Mouse (Mus musculus) forebrain, postnatal 0 days (tissue): Measurements from ENCODE around the gene Rps29. TPM values are rescaled to one million over a fixed set of nuclear protein-coding genes. Genes with fewer than 3 reads are reported as not detected.

Experiments used
- ATAC-seq: fragments of 200-750 bp; cut with Nextera tagmentation; 2 replicates; pipeline ENCODE4 v1.8.0; 2017; ENCODE audit warnings: mild to moderate bottlenecking, moderate library complexity
- DNase-seq: peaks from one replicate; pipeline ENCODE4 v3.0.0-alpha.2; 2015
- H3K27ac ChIP-seq: fragments of 300-500 bp; sonication (generic); 2 replicates; pipeline ENCODE4 v1.5.1; 2014; ENCODE audit warnings: low read depth, mild to moderate bottlenecking, antibody characterized with exemption, low read length, moderate library complexity, mixed read lengths
- H3K27me3 ChIP-seq: fragments of 300-500 bp; sonication (generic); 2 replicates; pipeline ENCODE4 v1.6.1; 2014; ENCODE audit warnings: mild to moderate bottlenecking, low read length, mixed read lengths; ENCODE audit not compliant: insufficient read depth
- H3K36me3 ChIP-seq: fragments of 300-500 bp; sonication (generic); 2 replicates; pipeline ENCODE4 v1.6.1; 2014; ENCODE audit warnings: mild to moderate bottlenecking, moderate library complexity; ENCODE audit not compliant: insufficient read depth
- H3K4me1 ChIP-seq: fragments of 300-500 bp; sonication (generic); 2 replicates; pipeline ENCODE4 v1.6.1; 2014; ENCODE audit warnings: antibody characterized with exemption; ENCODE audit not compliant: insufficient read depth
- H3K4me2 ChIP-seq: fragments of 300-500 bp; sonication (generic); 2 replicates; pipeline ENCODE4 v1.6.1; 2014; ENCODE audit warnings: low read depth, mild to moderate bottlenecking, moderate library complexity
- H3K4me3 ChIP-seq: fragments of 300-500 bp; sonication (generic); 2 replicates; pipeline ENCODE4 v1.5.1; 2014; ENCODE audit warnings: low read depth, low read length, mixed read lengths
- H3K9ac ChIP-seq: fragments of 300-500 bp; sonication (generic); 2 replicates; pipeline ENCODE4 v1.6.1; 2014; ENCODE audit warnings: mild to moderate bottlenecking
- H3K9me3 ChIP-seq: fragments of 300-500 bp; sonication (generic); 2 replicates; pipeline ENCODE4 v1.6.1; 2016; ENCODE audit warnings: low read length
- CTCF ChIP-seq: sonication (generic); IDR thresholded peaks from 2 replicates; pipeline ENCODE4 v1.5.1; 2016; ENCODE audit warnings: antibody characterized with exemption, control low read depth, low read depth
- WGBS: fragments of 180-500 bp; shearing (Covaris S2); extraction: QIAGEN DNeasy Blood & Tissue Kit; methylation state at CpG from one replicate; pipeline ENCODE4 v1.1.7; 2014; 5-methylcytosine and 5-hydroxymethylcytosine counted together
- microRNA-seq, 2 experiments: library from miRNA; unstranded; fragments of <30 nt; microRNA quantifications; one replicate each; pipeline ENCODE4; 2016
- polyA plus RNA-seq: library from polyadenylated mRNA; unstranded; fragments of >200 nt; fragmentation: Nextera tagmentation; extraction: Ambion mirVana; gene quantifications from 2 replicates; pipeline ENCODE4 v1.2.1, GENCODE M21; 2015
- total RNA-seq: library from RNA; depleted of rRNA; stranded (reverse); fragments of >200 nt; gene quantifications from 2 replicates; pipeline ENCODE4 v1.2.3, GENCODE M21; 2014; rRNA removed

Rps29 gene
- total and polyA plus RNA-seq, 2 experiments from 2014 or later = 333 to 1,372 TPM

DNA sequence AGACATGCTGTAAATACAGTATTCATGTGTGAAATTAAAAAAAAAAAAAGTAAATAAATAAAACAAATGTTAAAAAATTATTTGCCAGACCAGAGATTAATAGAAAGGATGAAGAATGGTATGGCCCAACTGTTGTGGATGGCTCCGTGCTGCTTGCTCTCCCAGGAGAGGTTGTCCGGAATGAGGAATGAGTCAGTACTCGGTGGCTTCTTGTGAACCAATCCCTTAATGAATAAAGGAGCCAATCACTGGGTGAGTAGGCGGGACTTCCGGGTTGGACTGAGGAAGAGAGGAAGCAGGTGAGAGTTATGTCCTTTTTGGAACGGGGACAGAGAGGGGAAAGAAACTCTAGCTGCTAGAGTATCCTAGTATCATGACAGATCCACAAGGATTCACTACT lies 39.1 kb downstream of the Rps29 start:
- no peak for ATAC-seq
- Histone ChIP-seq H3K4me3 (no peak overlapping the region), H3K27me3 (no peaks in the 10 kb centered on the region; the same call in 1 of the 2 replicates), H3K9me3 (no peaks in the 10 kb centered on the region), H3K4me1 (no peaks in the 10 kb centered on the region), H3K36me3 (no peaks in the 10 kb centered on the region), H3K9ac (no peak overlapping the region), H3K27ac (no peak overlapping the region), H3K4me2 (no peak overlapping the region)
- no peak for DNase-seq
- WGBS = 89% methylated on average over 6 of the region's 6 CpGs
- no peak for TF ChIP-seq CTCF

Small RNAs within 50 kb of the gene (microRNA-seq; reads per million reads assigned to microRNA genes)
- 0 reads per million in 2 experiments for gene Gm47287
- gene Gm47295 = 0.77 to 1.3 reads per million in 2 experiments

Other genes with a start within 250 kb of the Rps29 start
- 0.71 and 0.85 TPM in 2 replicates for gene Lrr1, start 9.6 kb upstream of the Rps29 start, total RNA-seq
- 2.3 and 3.6 TPM in 2 replicates for gene Lrr1, start 9.6 kb upstream of the Rps29 start, polyA plus RNA-seq
- 194 and 311 TPM in 2 replicates for gene Rpl36al, start 24.9 kb upstream of the Rps29 start, total RNA-seq
- gene Rpl36al, start 24.9 kb upstream of the Rps29 start, polyA plus RNA-seq = 396 and 530 TPM in 2 replicates
- 61.7 and 66.6 TPM in 2 replicates for gene Mgat2, start 25.0 kb upstream of the Rps29 start, total RNA-seq
- 49.1 and 50.5 TPM in 2 replicates for gene Mgat2, start 25.0 kb upstream of the Rps29 start, polyA plus RNA-seq
- 4.5 and 5.7 TPM in 2 replicates for gene Gm49383, start 37.9 kb upstream of the Rps29 start, total RNA-seq
- gene Gm49383, start 37.9 kb upstream of the Rps29 start, polyA plus RNA-seq = 8.8 and 11.7 TPM in 2 replicates
- gene Dnaaf2, start 39.2 kb upstream of the Rps29 start, total RNA-seq = 6.7 and 6.8 TPM in 2 replicates
- 8.4 and 9.4 TPM in 2 replicates for gene Dnaaf2, start 39.2 kb upstream of the Rps29 start, polyA plus RNA-seq
- 0.52 and 5.1 TPM in 2 replicates for gene Gm49384, start 45.1 kb upstream of the Rps29 start, total RNA-seq
- 6.7 and 7.8 TPM in 2 replicates for gene Gm49384, start 45.1 kb upstream of the Rps29 start, polyA plus RNA-seq
- gene Pole2, start 69.0 kb upstream of the Rps29 start, total RNA-seq = 3.8 and 5.0 TPM in 2 replicates
- 2.1 and 2.6 TPM in 2 replicates for gene Pole2, start 69.0 kb upstream of the Rps29 start, polyA plus RNA-seq
- 11.2 and 12.8 TPM in 2 replicates for gene Klhdc1, start 82.0 kb upstream of the Rps29 start, total RNA-seq
- 22.0 and 23.7 TPM in 2 replicates for gene Klhdc1, start 82.0 kb upstream of the Rps29 start, polyA plus RNA-seq
- gene Klhdc2, start 137.5 kb upstream of the Rps29 start, total RNA-seq = 330 and 340 TPM in 2 replicates
- 260 and 264 TPM in 2 replicates for gene Klhdc2, start 137.5 kb upstream of the Rps29 start, polyA plus RNA-seq
- 44.4 and 47.7 TPM in 2 replicates for gene Nemf, start 198.0 kb upstream of the Rps29 start, total RNA-seq
- gene Nemf, start 198.0 kb upstream of the Rps29 start, polyA plus RNA-seq = 47.6 and 64.7 TPM in 2 replicates
- 108 and 110 TPM in 2 replicates for gene Arf6, start 213.0 kb upstream of the Rps29 start, total RNA-seq
- gene Arf6, start 213.0 kb upstream of the Rps29 start, polyA plus RNA-seq = 52.9 and 56.3 TPM in 2 replicates
- 1.6 and 1.8 TPM in 2 replicates for gene Gm9887, start 213.3 kb upstream of the Rps29 start, total RNA-seq
- 1.1 and 1.8 TPM in 2 replicates for gene Gm9887, start 213.3 kb upstream of the Rps29 start, polyA plus RNA-seq